Mouse (Mus musculus): ENCODE data around the gene Zfp281.

Gene Zfp281

GRCm38 (mm10) chr1:136614748-136615440 lies 9.8 kb upstream of the Zfp281 start:
- DNase-seq: no peak

GRCm38 (mm10) chr1:136617163-136617788 lies 7.4 kb upstream of the Zfp281 start:
- DNase-seq: no peak

- no peak for DNase-seq
Measured at GRCm38 (mm10) chr1:136618570-136618969, 6.1 kb upstream of the Zfp281 start.

- peak; percentile 14 to 33 for DNase-seq
Measured at GRCm38 (mm10) chr1:136625019-136625895, 556 bp downstream of the Zfp281 start.

- DNase-seq: no peak
Measured at GRCm38 (mm10) chr1:136626141-136626540, 1.4 kb downstream of the Zfp281 start.

GRCm38 (mm10) chr1:136626756-136627155 lies 2.1 kb downstream of the Zfp281 start:
- DNase-seq: no peak

GRCm38 (mm10) chr1:136627591-136627990 lies 2.9 kb downstream of the Zfp281 start:
- no peak for DNase-seq

- no peak for DNase-seq
Measured at GRCm38 (mm10) chr1:136632891-136633290, 8.2 kb downstream of the Zfp281 start.

GRCm38 (mm10) chr1:136635644-136636043 lies 10.9 kb downstream of the Zfp281 start:
- DNase-seq: no peak

- DNase-seq: no peak
Measured at GRCm38 (mm10) chr1:136636946-136637345, 12.2 kb downstream of the Zfp281 start.

- DNase-seq: no peak
Measured at GRCm38 (mm10) chr1:136637696-136638095, 13.0 kb downstream of the Zfp281 start.

- DNase-seq: peak; percentile 40
Measured at GRCm38 (mm10) chr1:136638211-136638610, 13.5 kb downstream of the Zfp281 start.

- no peak for DNase-seq
Measured at GRCm38 (mm10) chr1:136638699-136639098, 14.0 kb downstream of the Zfp281 start.

GRCm38 (mm10) chr1:136639221-136639620 lies 14.5 kb downstream of the Zfp281 start:
- no peak for DNase-seq

GRCm38 (mm10) chr1:136642701-136643100 lies 18.0 kb downstream of the Zfp281 start:
- DNase-seq: no peak

- no peak for DNase-seq
Measured at GRCm38 (mm10) chr1:136644486-136644885, 19.8 kb downstream of the Zfp281 start.

GRCm38 (mm10) chr1:136645849-136646625 lies 21.3 kb downstream of the Zfp281 start:
- DNase-seq: no peak

GRCm38 (mm10) chr1:136652066-136652465 lies 27.4 kb downstream of the Zfp281 start:
- no peak for DNase-seq

GRCm38 (mm10) chr1:136653526-136653925 lies 28.8 kb downstream of the Zfp281 start:
- no peak for DNase-seq

- no peak for DNase-seq
Measured at GRCm38 (mm10) chr1:136654385-136654784, 29.7 kb downstream of the Zfp281 start.

GRCm38 (mm10) chr1:136656619-136657018 lies 31.9 kb downstream of the Zfp281 start:
- no peak for DNase-seq

GRCm38 (mm10) chr1:136658456-136659227 lies 33.9 kb downstream of the Zfp281 start:
- DNase-seq: no peak

Measured in kidney, adult 8-10 months (tissue).